Mouse (Mus musculus) embryo, embryonic 9.5 days (tissue): ENCODE measurements around the gene Alpl.
A peak's percentile ranks its signal among the peaks of the same experiment; 100 is the strongest.

Experiments used
- DNase-seq: peaks from one replicate; pipeline ENCODE4 v3.0.0-alpha.2; 2017; ENCODE audit errors: extremely low spot score

Gene Alpl

GRCm38 (mm10) chr4:137800324-137800723 lies 4.1 kb upstream of the Alpl start:
- peak; percentile 39 for DNase-seq

- no peak for DNase-seq
These were observed 854 bp upstream of the Alpl start for GRCm38 (mm10) chr4:137797038-137797437.

- DNase-seq, result no peak
These were observed 1.8 kb downstream of the Alpl start for GRCm38 (mm10) chr4:137794178-137794900.

- no peak for DNase-seq
These were observed 2.6 kb downstream of the Alpl start for GRCm38 (mm10) chr4:137793611-137794010.

- no peak for DNase-seq
These were observed 4.7 kb downstream of the Alpl start for GRCm38 (mm10) chr4:137791440-137791839.

- no peak for DNase-seq
These were observed 5.2 kb downstream of the Alpl start for GRCm38 (mm10) chr4:137790981-137791380.

GRCm38 (mm10) chr4:137788511-137789049 lies 7.6 kb downstream of the Alpl start:
- DNase-seq, result no peak

- no peak for DNase-seq
These were observed 8.4 kb downstream of the Alpl start for GRCm38 (mm10) chr4:137787589-137788289.

GRCm38 (mm10) chr4:137786488-137786887 lies 9.7 kb downstream of the Alpl start:
- DNase-seq, result no peak

GRCm38 (mm10) chr4:137785270-137785669 lies 10.9 kb downstream of the Alpl start:
- DNase-seq, result no peak

- no peak for DNase-seq
These were observed 11.4 kb downstream of the Alpl start for GRCm38 (mm10) chr4:137784741-137785140.

- DNase-seq, result no peak
These were observed 12.5 kb downstream of the Alpl start for GRCm38 (mm10) chr4:137783541-137784191.

GRCm38 (mm10) chr4:137781949-137782348 lies 14.2 kb downstream of the Alpl start:
- no peak for DNase-seq

- DNase-seq, result no peak
These were observed 15.2 kb downstream of the Alpl start for GRCm38 (mm10) chr4:137780986-137781385.

GRCm38 (mm10) chr4:137778397-137779184 lies 17.6 kb downstream of the Alpl start:
- DNase-seq, result no peak

GRCm38 (mm10) chr4:137777866-137778265 lies 18.3 kb downstream of the Alpl start:
- DNase-seq, result no peak

- DNase-seq, result no peak
These were observed 21.7 kb downstream of the Alpl start for GRCm38 (mm10) chr4:137774505-137774904.

- DNase-seq, result no peak
These were observed 22.2 kb downstream of the Alpl start for GRCm38 (mm10) chr4:137774013-137774412.

- no peak for DNase-seq
These were observed 22.8 kb downstream of the Alpl start for GRCm38 (mm10) chr4:137773369-137773899.

GRCm38 (mm10) chr4:137772438-137773056 lies 23.6 kb downstream of the Alpl start:
- no peak for DNase-seq

- no peak for DNase-seq
These were observed 24.4 kb downstream of the Alpl start for GRCm38 (mm10) chr4:137771749-137772148.
